Mouse (Mus musculus) thymus, adult 2 months (tissue): ENCODE results near the gene Ephb1. TPM values are rescaled to one million over a fixed set of nuclear protein-coding genes. Genes with fewer than 3 reads are reported as not detected.

ENCODE experiments used
- DNase-seq: peaks from one replicate; pipeline ENCODE4 v3.0.0; 2021
- H3K27ac ChIP-seq: fragments of 200-500 bp; 2 replicates; pipeline ENCODE4 v1.5.1; 2012; ENCODE audit warnings: low read length, control low read depth; ENCODE audit not compliant: control insufficient read depth, insufficient read depth
- H3K27me3 ChIP-seq: fragments of 200-500 bp; 2 replicates; pipeline ENCODE4 v1.6.1; 2012; ENCODE audit warnings: mild to moderate bottlenecking, low read length, moderate library complexity, mixed read lengths; ENCODE audit not compliant: control insufficient read depth, insufficient read depth
- H3K36me3 ChIP-seq: fragments of 200-500 bp; 2 replicates; pipeline ENCODE4 v1.6.1; 2012; ENCODE audit warnings: mild to moderate bottlenecking, low read length, moderate library complexity; ENCODE audit not compliant: control insufficient read depth, insufficient read depth
- H3K4me1 ChIP-seq: fragments of 200-500 bp; replicated peaks from 2 replicates; pipeline ENCODE4 v1.6.1; 2012; ENCODE audit warnings: low read length; ENCODE audit not compliant: control insufficient read depth, insufficient read depth
- H3K4me3 ChIP-seq: fragments of 200-500 bp; 2 replicates; pipeline ENCODE4 v1.5.1; 2012; ENCODE audit warnings: mild to moderate bottlenecking, low read length, control low read depth, moderate library complexity; ENCODE audit not compliant: control insufficient read depth, insufficient read depth
- CTCF ChIP-seq: fragments of 200-500 bp; IDR thresholded peaks from 2 replicates; pipeline ENCODE4 v1.5.1; 2012; ENCODE audit warnings: mild to moderate bottlenecking, control low read depth, low read length, moderate library complexity, borderline replicate concordance; ENCODE audit not compliant: control insufficient read depth, poor library complexity, insufficient read depth; ENCODE audit errors: extremely low read depth
- POLR2A ChIP-seq: fragments of 200-500 bp; IDR thresholded peaks from 2 replicates; pipeline ENCODE4 v1.6.1; 2012; ENCODE audit warnings: mild to moderate bottlenecking, low read length, control low read depth, moderate library complexity; ENCODE audit not compliant: control insufficient read depth, poor library complexity, insufficient read depth; ENCODE audit errors: extremely low read depth
- WGBS: fragments of 180-500 bp; shearing (Covaris S2); methylation state at CpG from one replicate; pipeline ENCODE4 v1.1.7; 2018; 5-methylcytosine and 5-hydroxymethylcytosine counted together
- polyA plus RNA-seq: library from polyadenylated mRNA; depleted of rRNA; stranded (reverse); fragments of >200 nt; gene quantifications from 2 replicates; pipeline ENCODE4 v1.2.3, GENCODE M21; 2012

The Ephb1 gene
- polyA plus RNA-seq, 1 experiment, result 0.43 TPM

DNA sequence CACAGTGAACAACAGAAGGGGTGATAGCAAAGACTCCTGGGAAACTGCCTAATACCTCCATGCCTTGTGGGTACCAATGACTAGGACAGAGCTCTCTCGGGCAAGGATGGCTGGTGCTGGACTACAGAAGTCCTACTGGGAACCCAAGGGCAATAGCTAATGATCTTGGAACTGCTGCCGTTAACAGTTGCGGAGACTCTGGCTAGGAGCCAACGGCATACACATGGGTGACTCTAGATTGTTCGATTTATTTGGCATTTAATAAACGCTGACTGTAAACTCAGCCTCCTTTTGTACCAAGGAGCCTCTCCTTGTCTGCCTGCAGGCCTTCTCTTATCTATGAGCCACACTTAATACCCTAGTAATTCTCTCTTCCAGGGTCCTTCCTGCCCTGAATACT is 364.5 kb downstream of the Ephb1 start:
- TF ChIP-seq CTCF (no peak), POLR2A (no peak)
- Histone ChIP-seq H3K27me3 (no peaks in the 10 kb centered on the region), H3K36me3 (no peaks in the 10 kb centered on the region), H3K4me3 (no peak overlapping the region), H3K27ac (no peak overlapping the region), H3K4me1 (no peaks in the 10 kb centered on the region)
- no peak for DNase-seq
- WGBS, result 93% methylated on average over 6 of the region's 6 CpGs

DNA sequence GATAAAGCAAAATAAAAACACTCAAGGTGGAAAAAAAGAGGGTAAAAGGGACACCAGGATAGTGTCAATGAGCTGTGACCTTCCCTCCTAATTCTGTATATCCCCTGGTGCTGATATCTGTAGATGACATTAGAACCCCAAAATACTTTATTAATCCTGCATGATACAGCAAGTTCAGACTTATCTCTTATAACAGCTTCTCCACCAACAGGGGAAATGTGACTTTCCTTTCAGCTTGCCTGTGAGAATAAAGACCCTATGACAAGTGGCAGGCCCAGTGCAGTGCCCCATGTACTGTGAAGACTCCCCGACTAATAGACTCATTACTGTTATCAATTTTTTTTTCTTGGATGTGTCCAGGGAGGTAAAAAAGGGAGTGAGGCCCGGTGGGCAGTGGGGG is 367.6 kb downstream of the Ephb1 start:
- Histone ChIP-seq H3K27me3 (no peaks in the 10 kb centered on the region), H3K36me3 (no peaks in the 10 kb centered on the region), H3K27ac (no peak overlapping the region), H3K4me3 (no peak overlapping the region), H3K4me1 (no peaks in the 10 kb centered on the region)
- no peak for DNase-seq
- 92% methylated on average over 2 of the region's 2 CpGs for whole genome bisulfite sequencing
- no peak for TF ChIP-seq CTCF
- TF ChIP-seq POLR2A, result no peak

DNA sequence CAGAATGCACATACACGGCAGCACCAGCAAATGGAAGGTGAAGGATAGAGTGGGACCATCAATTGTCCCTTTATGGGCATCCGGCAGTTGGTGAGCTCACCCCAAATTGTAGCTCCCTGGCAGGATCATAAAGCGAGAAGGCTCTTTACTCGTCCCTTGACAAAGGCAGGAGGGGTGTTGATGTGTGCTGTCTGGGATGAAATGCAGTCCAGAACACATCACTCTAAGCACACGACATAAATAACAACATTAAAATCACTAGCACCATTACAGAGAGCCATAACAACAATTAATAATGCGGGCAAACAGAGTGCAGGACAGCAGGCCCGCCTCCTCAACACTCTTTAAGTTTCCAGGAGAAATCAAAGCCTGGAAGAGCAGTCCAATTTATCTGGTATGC is 372.1 kb downstream of the Ephb1 start:
- TF ChIP-seq POLR2A (no peak), CTCF (no peak)
- no peaks in the 10 kb centered on the region for H3K27me3 ChIP-seq
- H3K4me1 ChIP-seq, result no peaks in the 10 kb centered on the region
- no peaks in the 10 kb centered on the region for H3K36me3 ChIP-seq
- H3K27ac ChIP-seq, result no peak overlapping the region
- no peak overlapping the region for H3K4me3 ChIP-seq
- no peak for DNase-seq
- 92% methylated on average over 7 of the region's 7 CpGs for WGBS

DNA sequence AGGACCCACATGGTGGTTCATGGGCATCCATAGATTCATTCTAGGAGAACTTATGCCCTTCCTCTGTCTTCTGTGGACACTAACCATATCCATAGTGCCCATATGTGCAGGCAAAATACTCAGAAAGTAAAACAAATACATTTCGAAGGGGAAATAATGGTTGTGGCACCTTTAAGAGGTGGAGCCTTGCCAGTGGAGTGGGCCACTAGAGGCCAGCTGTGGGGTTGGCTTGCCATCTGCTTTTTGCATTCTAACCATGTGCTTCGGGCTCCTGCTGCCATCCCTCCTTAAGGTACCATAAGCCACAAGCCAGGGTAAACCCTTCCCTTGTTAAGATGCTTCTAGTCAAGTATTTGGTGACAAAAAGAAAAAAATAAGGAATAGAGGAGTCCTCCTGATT is 373.3 kb downstream of the Ephb1 start:
- Histone ChIP-seq H3K27ac (no peak overlapping the region), H3K4me3 (no peak overlapping the region), H3K36me3 (no peaks in the 10 kb centered on the region), H3K27me3 (no peaks in the 10 kb centered on the region), H3K4me1 (no peaks in the 10 kb centered on the region)
- no peak for DNase-seq
- TF ChIP-seq CTCF (no peak), POLR2A (no peak)
- WGBS, result 86% methylated on average over 2 of the region's 2 CpGs

DNA sequence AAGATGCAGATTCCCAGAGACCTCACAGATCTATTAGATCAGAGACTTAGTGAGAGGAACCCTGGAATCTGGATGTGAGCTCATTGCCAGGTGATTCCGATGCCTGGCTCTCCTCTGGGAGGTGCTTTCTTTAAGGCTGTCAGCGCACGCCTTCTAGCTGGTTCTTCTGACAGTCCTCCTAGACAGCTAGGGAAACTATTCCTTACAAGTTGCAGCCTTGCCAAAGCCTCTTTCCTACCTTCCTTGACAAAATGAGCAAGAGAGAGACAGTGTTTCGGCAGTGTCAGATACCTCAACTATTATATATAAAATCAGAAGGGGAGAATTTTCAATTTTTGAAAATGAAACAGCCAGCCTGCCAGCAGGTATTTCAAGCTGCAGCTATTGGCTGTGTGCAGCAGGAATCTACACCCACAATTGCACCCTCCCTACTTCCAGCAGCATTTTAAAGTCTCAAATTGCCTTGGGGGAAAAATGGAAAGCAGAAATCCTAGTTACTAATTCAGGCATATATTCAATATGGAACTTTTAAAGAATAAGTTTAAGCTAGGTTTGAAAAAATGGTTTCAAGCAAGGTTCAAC is 377.5 kb downstream of the Ephb1 start:
- Histone ChIP-seq H3K4me1 (peaks cover 7% of the 10 kb centered on the region), H3K4me3 (no peak overlapping the region), H3K36me3 (no peaks in the 10 kb centered on the region), H3K27ac (no peak overlapping the region), H3K27me3 (no peaks in the 10 kb centered on the region)
- no peak for DNase-seq
- 95% methylated on average over 4 of the region's 4 CpGs for WGBS
- TF ChIP-seq POLR2A (no peak), CTCF (no peak)

DNA sequence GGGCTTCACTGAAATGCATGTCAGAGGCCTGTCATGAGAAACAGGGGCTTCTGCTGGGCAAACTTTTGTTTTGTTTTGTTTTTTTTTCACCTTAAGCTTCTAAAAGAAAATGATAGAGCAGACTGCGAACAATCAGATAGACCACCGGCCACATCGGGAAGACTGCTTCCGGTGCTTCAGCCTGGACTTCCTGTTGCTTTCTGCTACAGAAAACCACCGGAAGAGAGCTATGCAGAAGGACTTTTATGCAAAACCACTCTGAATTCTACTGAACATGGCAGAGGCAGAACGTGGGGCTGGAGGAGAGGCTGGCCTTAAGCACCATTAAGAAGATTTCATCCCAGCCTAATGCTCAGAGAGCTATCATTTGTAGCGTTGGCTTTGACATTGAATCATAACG is 382.2 kb downstream of the Ephb1 start:
- H3K4me1 ChIP-seq, result peaks cover 9% of the 10 kb centered on the region
- DNase-seq, result peak; percentile 16
- TF ChIP-seq CTCF, result no peak
- no peak for TF ChIP-seq POLR2A

DNA sequence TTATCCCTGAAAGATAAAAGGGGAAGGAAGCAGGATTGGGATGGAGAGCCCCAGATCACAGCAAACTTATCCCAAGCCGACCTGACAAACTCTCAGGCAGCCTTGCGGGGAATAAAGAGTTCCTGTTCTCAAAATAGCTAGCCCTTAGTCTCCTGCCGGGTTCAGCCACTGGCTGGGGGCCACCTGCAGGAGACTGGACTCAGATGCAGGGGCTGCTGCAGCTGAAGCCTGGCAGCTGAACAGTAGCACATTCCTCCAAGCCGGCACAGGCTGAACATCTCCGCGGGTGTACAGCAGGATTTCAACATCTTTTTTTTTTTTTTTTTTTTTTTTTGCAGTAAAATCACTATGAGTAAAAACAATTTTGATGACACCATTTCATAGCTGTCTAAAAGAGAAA is 382.7 kb downstream of the Ephb1 start:
- no peaks in the 10 kb centered on the region for H3K36me3 ChIP-seq
- no peak overlapping the region for H3K27ac ChIP-seq
- no peak overlapping the region for H3K4me3 ChIP-seq
- 13% methylated on average over 6 of the region's 6 CpGs for WGBS
- DNase-seq, result no peak
- H3K4me1 ChIP-seq, result peaks cover 9% of the 10 kb centered on the region
- no peaks in the 10 kb centered on the region for H3K27me3 ChIP-seq
- TF ChIP-seq POLR2A (no peak), CTCF (no peak)

More for the DNA sequence above, 382.2 kb downstream of the Ephb1 start:
- 11% methylated on average over 8 of the region's 8 CpGs for WGBS
- Histone ChIP-seq H3K36me3 (no peaks in the 10 kb centered on the region), H3K27me3 (no peaks in the 10 kb centered on the region), H3K27ac (no peak overlapping the region), H3K4me3 (no peak overlapping the region)
